Mouse (Mus musculus) kidney, embryonic 15.5 days (tissue): ENCODE measurements around the gene Tmem150b. TPM values are rescaled to one million over a fixed set of nuclear protein-coding genes. Genes with fewer than 3 reads are reported as not detected.
A peak's percentile ranks its signal among the peaks of the same experiment; 100 is the strongest.

Experiments used
- ATAC-seq: fragments of 200-750 bp; cut with Nextera tagmentation; replicated peaks from 2 replicates; pipeline ENCODE4 v1.8.0; 2017; ENCODE audit warnings: moderate TSS enrichment; ENCODE audit not compliant: low FRiP score
- H3K27ac ChIP-seq: fragments of 300-500 bp; sonication (generic); 2 replicates; pipeline ENCODE4 v1.5.1; 2015; ENCODE audit warnings: mild to moderate bottlenecking, inconsistent platforms
- H3K27me3 ChIP-seq: fragments of 300-500 bp; sonication (generic); 2 replicates; pipeline ENCODE4 v1.6.1; 2015; ENCODE audit warnings: inconsistent platforms
- H3K36me3 ChIP-seq: fragments of 300-500 bp; sonication (generic); 2 replicates; pipeline ENCODE4 v1.6.1; 2015; ENCODE audit warnings: inconsistent platforms
- H3K4me1 ChIP-seq: fragments of 300-500 bp; sonication (generic); 2 replicates; pipeline ENCODE4 v1.6.1; 2015; ENCODE audit warnings: inconsistent platforms
- H3K4me2 ChIP-seq: fragments of 300-500 bp; sonication (generic); 2 replicates; pipeline ENCODE4 v1.6.1; 2015; ENCODE audit warnings: moderate library complexity, mild to moderate bottlenecking, inconsistent platforms
- H3K4me3 ChIP-seq: fragments of 300-500 bp; sonication (generic); replicated peaks from 2 replicates; pipeline ENCODE4 v1.5.1; 2015; ENCODE audit warnings: mild to moderate bottlenecking, inconsistent platforms
- H3K9ac ChIP-seq: fragments of 300-500 bp; sonication (generic); 2 replicates; pipeline ENCODE4 v1.6.1; 2015; ENCODE audit warnings: mild to moderate bottlenecking, inconsistent platforms
- H3K9me3 ChIP-seq: fragments of 300-500 bp; sonication (generic); replicated peaks from 2 replicates; pipeline ENCODE4 v1.6.1; 2016; ENCODE audit warnings: inconsistent platforms
- WGBS: fragments of 180-500 bp; shearing (Covaris S2); methylation state at CpG from one replicate; pipeline ENCODE4 v1.1.7; 2015; ENCODE audit warnings: mixed read lengths; 5-methylcytosine and 5-hydroxymethylcytosine counted together
- polyA plus RNA-seq: library from polyadenylated mRNA; unstranded; fragments of >200 nt; fragmentation: Nextera tagmentation; extraction: Ambion mirVana; gene quantifications from 2 replicates; pipeline ENCODE4 v1.2.1, GENCODE M21; 2015

Tmem150b gene
- polyA plus RNA-seq, 1 experiment from 2014 or later: 0.12 TPM

DNA sequence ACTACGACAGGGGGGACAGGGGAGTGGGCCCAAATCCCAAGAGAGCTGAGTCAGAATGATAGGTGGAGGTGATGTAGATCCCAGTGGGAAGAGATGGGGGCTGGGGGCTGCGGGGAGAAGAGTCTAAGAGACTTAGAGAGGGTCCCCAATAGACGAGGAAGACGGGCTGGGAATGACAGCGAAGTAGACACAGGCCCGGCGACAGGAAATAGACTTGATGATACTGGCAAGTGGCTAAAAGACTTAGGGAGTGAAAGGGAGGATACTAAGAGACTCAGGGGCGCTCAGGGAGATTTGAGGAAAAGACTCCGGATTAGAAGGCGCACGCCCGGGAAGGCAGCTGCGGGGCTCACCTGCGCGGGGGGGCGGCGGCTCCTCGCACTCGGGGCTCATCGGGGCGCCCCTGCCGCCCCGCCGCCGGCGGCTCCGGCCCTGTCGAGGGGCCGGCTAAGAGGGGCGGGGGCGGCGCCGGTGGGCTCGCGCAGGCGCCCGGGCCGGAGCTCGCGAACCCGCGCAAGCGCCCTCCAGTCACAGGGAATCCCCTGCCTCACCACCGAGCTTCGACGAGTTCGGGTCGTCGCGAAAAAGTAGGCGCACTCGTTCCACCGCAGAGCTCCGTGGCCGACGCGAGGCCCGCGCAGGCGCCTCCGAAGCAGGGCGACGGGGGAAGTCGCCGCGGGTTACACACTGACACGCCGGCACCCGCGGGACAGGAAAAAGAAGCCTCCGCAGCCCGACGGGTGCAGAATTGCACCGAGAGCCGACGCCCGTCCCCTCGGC, 66.7 kb downstream of the Tmem150b start:
- WGBS: 0% methylated on average over 69 of the region's 78 CpGs
- Histone ChIP-seq H3K9me3 (no peaks in the 10 kb centered on the region), H3K36me3 (peaks cover 12% of the 10 kb centered on the region), H3K27ac (peak overlapping the region; percentile 95), H3K4me1 (peaks cover 51% of the 10 kb centered on the region), H3K4me2 (peak overlapping the region; percentile 87), H3K27me3 (no peaks in the 10 kb centered on the region), H3K9ac (peak overlapping the region; percentile 96), H3K4me3 (peak overlapping the region; percentile 76)
- ATAC-seq: peak; percentile 77

DNA sequence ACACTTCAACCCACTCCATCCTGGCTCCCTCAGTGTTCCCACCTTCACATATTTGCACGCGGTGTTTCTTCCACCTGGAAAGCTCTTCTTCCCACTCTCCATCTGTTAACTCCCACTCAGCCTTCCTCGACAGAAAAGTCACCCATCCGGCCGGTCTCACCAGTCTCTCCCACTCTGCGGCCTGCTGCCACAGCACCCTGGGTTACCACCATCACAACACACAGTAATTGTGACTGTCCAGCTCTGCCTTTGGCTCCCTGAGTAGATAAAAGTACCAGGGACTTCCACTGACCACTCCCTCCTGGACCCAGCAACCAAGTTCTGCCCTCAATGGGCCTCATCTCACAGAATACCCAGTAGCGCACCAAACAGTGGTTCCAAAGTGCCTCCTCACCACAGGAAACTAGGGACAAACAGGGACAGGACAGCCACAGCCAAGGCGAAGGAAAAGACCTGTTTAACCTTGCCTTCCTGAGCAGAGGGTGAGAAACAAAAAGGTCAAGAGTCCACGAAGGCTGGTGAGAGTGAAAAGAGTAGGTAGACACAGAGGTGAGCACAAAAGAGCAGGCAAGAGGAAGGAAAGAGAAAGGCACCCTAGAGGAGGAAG, 67.4 kb downstream of the Tmem150b start:
- peak overlapping the region; percentile 96 for H3K9ac ChIP-seq
- H3K4me3 ChIP-seq: peak overlapping the region; percentile 76
- peaks cover 51% of the 10 kb centered on the region for H3K4me1 ChIP-seq
- peak overlapping the region; percentile 95 for H3K27ac ChIP-seq
- peaks cover 13% of the 10 kb centered on the region for H3K36me3 ChIP-seq
- no peaks in the 10 kb centered on the region for H3K9me3 ChIP-seq
- H3K27me3 ChIP-seq: no peaks in the 10 kb centered on the region
- ATAC-seq: no peak
- WGBS: 31% methylated on average over 9 of the region's 9 CpGs
- H3K4me2 ChIP-seq: peak overlapping the region; percentile 87

Other genes with a start within 250 kb of the Tmem150b start
- 38.2 and 43.9 TPM in 2 replicates for gene Ppp1r12c, start 223.6 kb downstream of the Tmem150b start, polyA plus RNA-seq
- gene Tnnt1, start 208.9 kb downstream of the Tmem150b start, polyA plus RNA-seq: 37.2 and 48.6 TPM in 2 replicates
- 6.6 and 6.9 TPM in 2 replicates for gene Tnni3, start 201.0 kb downstream of the Tmem150b start, polyA plus RNA-seq
- 3.2 and 3.5 TPM in 2 replicates for gene Dnaaf3, start 192.8 kb downstream of the Tmem150b start, polyA plus RNA-seq
- 6.5 and 7.5 TPM in 2 replicates for gene Syt5, start 177.7 kb downstream of the Tmem150b start, polyA plus RNA-seq
- gene Ptprh, start 121.2 kb downstream of the Tmem150b start, polyA plus RNA-seq: 0.08 TPM in 1 of 2 replicates, not detected in the other
- gene Tmem86b, start 93.8 kb downstream of the Tmem150b start, polyA plus RNA-seq: 1.5 and 1.6 TPM in 2 replicates
- gene Ppp6r1, start 66.2 kb downstream of the Tmem150b start, polyA plus RNA-seq: 7.4 and 7.8 TPM in 2 replicates
- gene Hspbp1, start 40.2 kb downstream of the Tmem150b start, polyA plus RNA-seq: 112 and 119 TPM in 2 replicates
- 1.1 and 1.6 TPM in 2 replicates for gene Brsk1, start 34.6 kb downstream of the Tmem150b start, polyA plus RNA-seq
- 79.3 and 90.8 TPM in 2 replicates for gene Kmt5c, start 14.9 kb upstream of the Tmem150b start, polyA plus RNA-seq
- gene Cox6b2, start 27.8 kb upstream of the Tmem150b start, polyA plus RNA-seq: 68.3 and 78.0 TPM in 2 replicates
- not detected in 2 replicates for gene Fam71e2, start 46.1 kb upstream of the Tmem150b start, polyA plus RNA-seq
- gene Il11, start 57.6 kb upstream of the Tmem150b start, polyA plus RNA-seq: 0.27 and 0.30 TPM in 2 replicates
- gene Tmem190, start 57.7 kb upstream of the Tmem150b start, polyA plus RNA-seq: 1.0 TPM in 1 of 2 replicates, not detected in the other
- gene Tmem238, start 64.4 kb upstream of the Tmem150b start, polyA plus RNA-seq: 12.9 and 14.1 TPM in 2 replicates
- gene Rpl28, start 67.6 kb upstream of the Tmem150b start, polyA plus RNA-seq: 391 and 408 TPM in 2 replicates
- gene Ube2s, start 87.3 kb upstream of the Tmem150b start, polyA plus RNA-seq: 384 and 386 TPM in 2 replicates
- gene Shisa7, start 119.4 kb upstream of the Tmem150b start, polyA plus RNA-seq: 0.84 and 0.96 TPM in 2 replicates
- gene Isoc2b, start 145.0 kb upstream of the Tmem150b start, polyA plus RNA-seq: 6.1 and 7.2 TPM in 2 replicates
- gene Isoc2a, start 151.9 kb upstream of the Tmem150b start, polyA plus RNA-seq: 0.93 and 1.2 TPM in 2 replicates
- gene Gm36210, start 181.3 kb upstream of the Tmem150b start, polyA plus RNA-seq: not detected in 2 replicates
- 4.0 and 4.1 TPM in 2 replicates for gene Zfp628, start 190.0 kb upstream of the Tmem150b start, polyA plus RNA-seq
- gene Nat14, start 196.8 kb upstream of the Tmem150b start, polyA plus RNA-seq: 4.2 and 5.3 TPM in 2 replicates
- 1.9 and 2.7 TPM in 2 replicates for gene Ssc5d, start 200.5 kb upstream of the Tmem150b start, polyA plus RNA-seq
- 0.19 and 0.27 TPM in 2 replicates for gene Sbk2, start 239.2 kb upstream of the Tmem150b start, polyA plus RNA-seq
- gene Sbk3, start 245.9 kb upstream of the Tmem150b start, polyA plus RNA-seq: not detected in 2 replicates